Mouse (Mus musculus): ENCODE results near the gene 1700034J05Rik.

GRCm38 (mm10) chr6:146939026-146939425, 15.2 kb downstream of the 1700034J05Rik start:
- TF ChIP-seq CTCF (conservative IDR thresholded peaks at IDR 0.05; ENCODE audit: insufficient read depth, insufficient read length, low read depth, low read length) (no peak), POLR2A (IDR thresholded peaks at IDR 0.05; ENCODE audit: low read depth, low read length) (no peak)
